Mouse (Mus musculus) cortical plate, adult 2 months (tissue): ENCODE data around the gene Best2.

ENCODE experiments used
- CTCF ChIP-seq: fragments of 200-500 bp; IDR thresholded peaks from 2 replicates; pipeline ENCODE4 v1.5.1; 2011; ENCODE audit warnings: mild to moderate bottlenecking, control low read depth, low read length; ENCODE audit not compliant: insufficient read depth; ENCODE audit errors: extremely low read depth
- POLR2A ChIP-seq: fragments of 200-500 bp; IDR thresholded peaks from 2 replicates; pipeline ENCODE4 v1.6.1; 2011; ENCODE audit warnings: mild to moderate bottlenecking, low read length, control low read depth; ENCODE audit not compliant: insufficient read depth; ENCODE audit errors: extremely low read depth

- TF ChIP-seq CTCF: no peak
- peak; percentile 75; the same call in 1 of the 2 replicates for TF ChIP-seq POLR2A
Measured at GRCm38 (mm10) chr8:84965731-84966291, 48.5 kb downstream of the Best2 start.
